Mouse (Mus musculus): Measurements from ENCODE around the gene Mthfd1l. TPM values are rescaled to one million over a fixed set of nuclear protein-coding genes. Genes with fewer than 3 reads are reported as not detected.

Gene Mthfd1l
- total and polyA plus RNA-seq, 3 experiments = 84.0 to 94.8 (median 90.3) TPM

DNA sequence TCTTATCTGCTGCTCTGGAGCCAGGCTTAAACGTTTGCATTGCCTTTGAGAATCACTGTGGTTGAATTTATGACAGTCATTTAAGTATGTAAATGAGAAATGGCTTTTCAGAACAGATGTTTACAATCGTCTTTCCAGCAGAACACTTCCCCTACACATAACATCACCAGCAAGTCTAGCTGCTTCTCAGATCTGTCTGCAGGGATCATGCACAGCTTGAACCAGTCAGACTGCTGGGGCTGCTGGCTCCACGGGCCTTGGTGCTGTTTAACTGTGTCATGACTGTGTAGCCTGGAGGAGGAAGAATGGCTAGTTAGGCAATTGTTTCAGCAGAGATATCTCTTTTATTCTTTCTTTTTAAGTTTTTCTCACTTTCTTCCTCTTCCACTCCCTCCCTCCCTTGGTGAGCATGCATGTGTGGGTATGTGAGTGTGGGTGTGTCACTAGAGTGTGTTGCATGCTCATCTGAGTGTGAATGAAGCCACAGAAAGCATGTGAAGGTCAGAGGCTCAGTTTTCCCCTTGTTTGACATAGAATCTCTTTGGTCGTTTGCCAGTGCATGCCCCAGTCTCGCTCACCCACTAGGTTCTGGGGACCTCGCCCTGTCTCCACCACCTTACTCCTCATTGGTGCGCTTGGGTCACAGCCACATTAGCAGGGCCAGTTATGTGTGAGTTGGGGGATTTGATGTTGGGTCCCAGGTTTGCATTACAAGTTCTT is 33.5 kb downstream of the Mthfd1l start:
- dilution Hi-C loops (cut with MboI; ENCODE audit: extremely low pct_ligation_motif_present, extremely low pct_unique_long_range_greater_than_20kb, low sequenced_read_pairs) (no loop called here), in situ Hi-C loops (cut with MboI; ENCODE audit: low pct_ligation_motif_present, low pct_unique_long_range_greater_than_20kb, low sequenced_read_pairs) (no loop called here)
- Histone ChIP-seq H3K36me3 (replicated peaks in 1 of 2; ENCODE audit: control insufficient read depth in 1 of 2, insufficient read depth in 1 of 2, low read length in 1 of 2) (peaks cover 39 to 82% of the 10 kb centered on the region in 2 experiments), H3K4me3 (replicated peaks in 1 of 3; ENCODE audit: low read depth in 2 of 3, low read length in 2 of 3, poor library complexity in 1 of 3) (no peak overlapping the region), H3K27me3 (replicated peaks) (no peaks in the 10 kb centered on the region), H3K27ac (ENCODE audit: insufficient read depth, low read depth) (no peak overlapping the region), H3K4me2 (ENCODE audit: insufficient read depth, low read depth, poor library complexity, severe bottlenecking) (no peak overlapping the region), H3K79me2 (replicated peaks; ENCODE audit: control insufficient read depth, extremely low read depth, insufficient read depth, poor library complexity, severe bottlenecking) (no peaks in the 10 kb centered on the region; the same call in none of the 2 replicates), H3K9ac (ENCODE audit: insufficient read depth, low read depth) (no peak overlapping the region), H3K9me3 (replicated peaks; ENCODE audit: low read length) (no peaks in the 10 kb centered on the region), H3K4me1 (ENCODE audit: control insufficient read depth in 1 of 2, insufficient read depth in 2 of 2) (no peaks in the 10 kb centered on the region)
- TF ChIP-seq GABPA (IDR thresholded peaks at IDR 0.05; ENCODE audit: insufficient replicate concordance, low read depth, low read length) = no peak
- TF ChIP-seq TCF12 (IDR thresholded peaks at IDR 0.05; ENCODE audit: low read depth, low read length) = no peak
- no peak for TF ChIP-seq CHD1 (IDR thresholded peaks at IDR 0.05; ENCODE audit: low read depth, low read length)
- TF ChIP-seq POLR2A (IDR thresholded peaks at IDR 0.05; ENCODE audit: low read depth, low read length) = no peak
- no peak for TF ChIP-seq JUND (conservative IDR thresholded peaks at IDR 0.05; ENCODE audit: low read depth, low read length)
- TF ChIP-seq USF1 (IDR thresholded peaks at IDR 0.05; ENCODE audit: low read depth, low read length) = no peak
- TF ChIP-seq MXI1 (IDR thresholded peaks at IDR 0.05; ENCODE audit: low read depth, low read length) = no peak
- no peak for DNase-seq (ENCODE audit: extremely low read depth)

- Histone ChIP-seq H3K9me3 (replicated peaks; ENCODE audit: low read length) (no peaks in the 10 kb centered on the region), H3K27me3 (replicated peaks) (no peaks in the 10 kb centered on the region), H3K4me2 (ENCODE audit: insufficient read depth, low read depth, poor library complexity, severe bottlenecking) (no peak overlapping the region), H3K79me2 (replicated peaks; ENCODE audit: control insufficient read depth, extremely low read depth, insufficient read depth, poor library complexity, severe bottlenecking) (no peaks in the 10 kb centered on the region), H3K27ac (ENCODE audit: insufficient read depth, low read depth) (no peak overlapping the region), H3K4me3 (replicated peaks in 1 of 3; ENCODE audit: low read depth in 2 of 3, low read length in 2 of 3, poor library complexity in 1 of 3) (no peak overlapping the region), H3K9ac (ENCODE audit: insufficient read depth, low read depth) (no peak overlapping the region), H3K36me3 (replicated peaks in 1 of 2; ENCODE audit: control insufficient read depth in 1 of 2, insufficient read depth in 1 of 2, low read length in 1 of 2) (peaks cover 55 to 87% of the 10 kb centered on the region in 2 experiments), H3K4me1 (ENCODE audit: control insufficient read depth in 1 of 2, insufficient read depth in 2 of 2) (no peaks in the 10 kb centered on the region)
- dilution Hi-C loops (cut with MboI; ENCODE audit: extremely low pct_ligation_motif_present, extremely low pct_unique_long_range_greater_than_20kb, low sequenced_read_pairs) (no loop called here), in situ Hi-C loops (cut with MboI; ENCODE audit: low pct_ligation_motif_present, low pct_unique_long_range_greater_than_20kb, low sequenced_read_pairs) (no loop called here)
- TF ChIP-seq ZNF384 (IDR thresholded peaks at IDR 0.05; ENCODE audit: low read depth, low read length) (no peak), ZC3H11A (IDR thresholded peaks at IDR 0.05; ENCODE audit: low read depth, low read length) (no peak), RAD21 (IDR thresholded peaks at IDR 0.05; ENCODE audit: low read depth, low read length) (no peak), CTCF (conservative IDR thresholded peaks at IDR 0.05 in 1 of 2, IDR thresholded peaks at IDR 0.05 in 1 of 2; ENCODE audit: low read depth in 2 of 2, low read length in 2 of 2) (no peak), GABPA (IDR thresholded peaks at IDR 0.05; ENCODE audit: insufficient replicate concordance, low read depth, low read length) (no peak), HCFC1 (IDR thresholded peaks at IDR 0.05; ENCODE audit: low read depth, low read length) (no peak), MXI1 (IDR thresholded peaks at IDR 0.05; ENCODE audit: low read depth, low read length) (no peak), USF1 (IDR thresholded peaks at IDR 0.05; ENCODE audit: low read depth, low read length) (no peak), UBTF (IDR thresholded peaks at IDR 0.05; ENCODE audit: low read depth, low read length) (no peak), TCF12 (IDR thresholded peaks at IDR 0.05; ENCODE audit: low read depth, low read length) (no peak)
- DNase-seq (ENCODE audit: extremely low read depth) = no peak
These were observed 49.8 kb downstream of the Mthfd1l start for GRCm38 (mm10) chr10:4022628-4023303.
